Mouse (Mus musculus) lung, adult 2 months (tissue): ENCODE measurements around the gene 4930404N11Rik. TPM values are rescaled to one million over a fixed set of nuclear protein-coding genes. Genes with fewer than 3 reads are reported as not detected.
A peak's percentile ranks its signal among the peaks of the same experiment; 100 is the strongest.

Experiments
- DNase-seq: peaks from one replicate; pipeline ENCODE4 v3.0.0; 2022
- H3K4me1 ChIP-seq: fragments of 200-500 bp; 2 replicates; pipeline ENCODE4 v1.6.1; 2011; ENCODE audit warnings: low read length; ENCODE audit not compliant: control insufficient read depth, insufficient read depth
- H3K4me3 ChIP-seq: fragments of 200-500 bp; replicated peaks from 2 replicates; pipeline ENCODE3; 2011; ENCODE audit warnings: low read depth, mild to moderate bottlenecking, control low read depth, low read length; ENCODE audit errors: extremely low read depth
- CTCF ChIP-seq: fragments of 200-500 bp; IDR thresholded peaks from 2 replicates; pipeline ENCODE4 v1.5.1; 2011; ENCODE audit warnings: mild to moderate bottlenecking, low read length, control low read depth; ENCODE audit not compliant: insufficient read depth
- POLR2A ChIP-seq: fragments of 200-500 bp; IDR thresholded peaks from 2 replicates; pipeline ENCODE4 v1.6.1; 2011; ENCODE audit warnings: low read depth, mild to moderate bottlenecking, control low read depth, low read length, borderline replicate concordance; ENCODE audit errors: extremely low read depth
- WGBS: fragments of 180-500 bp; shearing (Covaris S2); methylation state at CpG from one replicate; pipeline ENCODE4 v1.1.7; 2018; 5-methylcytosine and 5-hydroxymethylcytosine counted together
- polyA plus RNA-seq: library from polyadenylated mRNA; depleted of rRNA; stranded (reverse); fragments of >200 nt; gene quantifications from 2 replicates; pipeline ENCODE4 v1.2.3, GENCODE M21; 2012

The 4930404N11Rik gene
- polyA plus RNA-seq, 1 experiment: 21.9 TPM

- WGBS: 6% methylated on average over 19 of the region's 19 CpGs
- H3K4me3 ChIP-seq: peak overlapping the region; percentile 19
- peaks cover 14% of the 10 kb centered on the region for H3K4me1 ChIP-seq
- TF ChIP-seq CTCF: no peak
- no peak for TF ChIP-seq POLR2A
- DNase-seq: peak; percentile 33
Observed at GRCm38 (mm10) chr10:81393456-81394063, 27.9 kb upstream of the 4930404N11Rik start.

GRCm38 (mm10) chr10:81392781-81393185 lies 27.2 kb upstream of the 4930404N11Rik start, which contains the start of gene Smim24:
Gene Smim24 (plus strand): TSS chr10:81393051.
- no peak for DNase-seq
- Histone ChIP-seq H3K4me1 (peaks cover 14% of the 10 kb centered on the region), H3K4me3 (peak within 1 kb of the TSS; percentile 19)
- TF ChIP-seq POLR2A: no peak
- TF ChIP-seq CTCF: no peak
- 52% methylated on average over 14 of the region's 14 CpGs for WGBS

- no peak for DNase-seq
- no peak overlapping the region for H3K4me3 ChIP-seq
- WGBS: 81% methylated on average over 6 of the region's 6 CpGs
- peaks cover 14% of the 10 kb centered on the region for H3K4me1 ChIP-seq
- TF ChIP-seq CTCF: no peak
- no peak for TF ChIP-seq POLR2A
Observed at GRCm38 (mm10) chr10:81392270-81392669, 26.7 kb upstream of the 4930404N11Rik start.

- WGBS: 84% methylated on average over 13 of the region's 13 CpGs
- TF ChIP-seq POLR2A (no peak), CTCF (no peak)
- Histone ChIP-seq H3K4me1 (peaks cover 14% of the 10 kb centered on the region), H3K4me3 (no peak overlapping the region)
- no peak for DNase-seq
Observed at GRCm38 (mm10) chr10:81390678-81390965, 25.0 kb upstream of the 4930404N11Rik start.

- TF ChIP-seq CTCF (peak; percentile 94), POLR2A (no peak)
- 59% methylated on average over 23 of the region's 23 CpGs for WGBS
- Histone ChIP-seq H3K4me1 (peaks cover 18% of the 10 kb centered on the region), H3K4me3 (no peak overlapping the region)
- peak; percentile 80 for DNase-seq
Observed at GRCm38 (mm10) chr10:81389801-81390677, 24.4 kb upstream of the 4930404N11Rik start.

GRCm38 (mm10) chr10:81389373-81389772 lies 23.8 kb upstream of the 4930404N11Rik start:
- Histone ChIP-seq H3K4me3 (no peak overlapping the region), H3K4me1 (peaks cover 20% of the 10 kb centered on the region)
- TF ChIP-seq POLR2A: no peak
- no peak for TF ChIP-seq CTCF
- WGBS: 26% methylated on average over 3 of the region's 3 CpGs
- no peak for DNase-seq

GRCm38 (mm10) chr10:81388505-81389055 lies 23.0 kb upstream of the 4930404N11Rik start, which contains the start of gene Gm48552:
Gene Gm48552 (plus strand): TSS chr10:81389005.
- no peak for TF ChIP-seq POLR2A
- TF ChIP-seq CTCF: no peak
- no peak for DNase-seq
- WGBS: 56% methylated on average over 5 of the region's 5 CpGs
- Histone ChIP-seq H3K4me1 (peaks cover 17% of the 10 kb centered on the region), H3K4me3 (no peak within 1 kb of the TSS)

- WGBS: 96% methylated on average over 20 of the region's 20 CpGs
- no peak for DNase-seq
- no peak for TF ChIP-seq CTCF
- no peak for TF ChIP-seq POLR2A
- Histone ChIP-seq H3K4me3 (no peak overlapping the region), H3K4me1 (peaks cover 12% of the 10 kb centered on the region)
Observed at GRCm38 (mm10) chr10:81387716-81388115, 22.1 kb upstream of the 4930404N11Rik start.

GRCm38 (mm10) chr10:81385603-81386306 lies 20.1 kb upstream of the 4930404N11Rik start:
- H3K4me1 ChIP-seq: peaks cover 17% of the 10 kb centered on the region
- H3K4me3 ChIP-seq: no peak overlapping the region
- TF ChIP-seq POLR2A: no peak
- TF ChIP-seq CTCF: no peak
- 64% methylated on average over 22 of the region's 22 CpGs for WGBS
- DNase-seq: no peak
